Mouse (Mus musculus): Measurements from ENCODE around the gene Cdc7. TPM values are rescaled to one million over a fixed set of nuclear protein-coding genes. Genes with fewer than 3 reads are reported as not detected.

Cdc7 gene
- polyA plus RNA-seq, 1 experiment: 1.9 TPM

- no peak overlapping the region for H3K4me3 ChIP-seq (replicated peaks; ENCODE audit: extremely low read depth, low read depth, low read length)
- no peak for DNase-seq
- WGBS: 77% methylated on average over 5 of the region's 5 CpGs
- peaks cover 6% of the 10 kb centered on the region for H3K4me1 ChIP-seq (ENCODE audit: control insufficient read depth, insufficient read depth, low read length)
- TF ChIP-seq POLR2A (IDR thresholded peaks at IDR 0.05; ENCODE audit: borderline replicate concordance, extremely low read depth, low read depth, low read length) (no peak), CTCF (IDR thresholded peaks at IDR 0.05; ENCODE audit: insufficient read depth, low read length) (no peak)
These were observed 54.9 kb downstream of the Cdc7 start for GRCm38 (mm10) chr5:107019057-107019456.

- Histone ChIP-seq H3K4me1 (ENCODE audit: control insufficient read depth, insufficient read depth, low read length) (peaks cover 6% of the 10 kb centered on the region), H3K4me3 (replicated peaks; ENCODE audit: extremely low read depth, low read depth, low read length) (no peak overlapping the region)
- TF ChIP-seq CTCF (IDR thresholded peaks at IDR 0.05; ENCODE audit: insufficient read depth, low read length): no peak
- TF ChIP-seq POLR2A (IDR thresholded peaks at IDR 0.05; ENCODE audit: borderline replicate concordance, extremely low read depth, low read depth, low read length): no peak
- 69% methylated on average over 6 of the region's 6 CpGs for WGBS
- DNase-seq: no peak
These were observed 55.8 kb downstream of the Cdc7 start for GRCm38 (mm10) chr5:107019904-107020303.

GRCm38 (mm10) chr5:107020366-107020765, 56.2 kb downstream of the Cdc7 start:
- 74% methylated on average over 7 of the region's 7 CpGs for whole genome bisulfite sequencing
- no peak for DNase-seq
- Histone ChIP-seq H3K4me3 (replicated peaks; ENCODE audit: extremely low read depth, low read depth, low read length) (no peak overlapping the region), H3K4me1 (ENCODE audit: control insufficient read depth, insufficient read depth, low read length) (peaks cover 4% of the 10 kb centered on the region)
- TF ChIP-seq CTCF (IDR thresholded peaks at IDR 0.05; ENCODE audit: insufficient read depth, low read length) (no peak), POLR2A (IDR thresholded peaks at IDR 0.05; ENCODE audit: borderline replicate concordance, extremely low read depth, low read depth, low read length) (no peak)

GRCm38 (mm10) chr5:107021291-107022063, 57.4 kb downstream of the Cdc7 start:
- Histone ChIP-seq H3K4me1 (ENCODE audit: control insufficient read depth, insufficient read depth, low read length) (no peaks in the 10 kb centered on the region), H3K4me3 (replicated peaks; ENCODE audit: extremely low read depth, low read depth, low read length) (no peak overlapping the region)
- no peak for TF ChIP-seq POLR2A (IDR thresholded peaks at IDR 0.05; ENCODE audit: borderline replicate concordance, extremely low read depth, low read depth, low read length)
- TF ChIP-seq CTCF (IDR thresholded peaks at IDR 0.05; ENCODE audit: insufficient read depth, low read length): no peak
- no peak for DNase-seq
- 87% methylated on average over 14 of the region's 14 CpGs for WGBS

- 91% methylated on average over 3 of the region's 3 CpGs for WGBS
- H3K4me3 ChIP-seq (replicated peaks; ENCODE audit: extremely low read depth, low read depth, low read length): no peak overlapping the region
- DNase-seq: no peak
- TF ChIP-seq POLR2A (IDR thresholded peaks at IDR 0.05; ENCODE audit: borderline replicate concordance, extremely low read depth, low read depth, low read length) (no peak), CTCF (IDR thresholded peaks at IDR 0.05; ENCODE audit: insufficient read depth, low read length) (no peak)
- H3K4me1 ChIP-seq (ENCODE audit: control insufficient read depth, insufficient read depth, low read length): no peaks in the 10 kb centered on the region
These were observed 57.9 kb downstream of the Cdc7 start for GRCm38 (mm10) chr5:107022064-107022428.

- no peak for DNase-seq
These were observed 59.8 kb downstream of the Cdc7 start for GRCm38 (mm10) chr5:107023951-107024350.

GRCm38 (mm10) chr5:107025371-107025770, 61.2 kb downstream of the Cdc7 start:
- Histone ChIP-seq H3K4me3 (replicated peaks; ENCODE audit: extremely low read depth, low read depth, low read length) (no peak overlapping the region), H3K4me1 (ENCODE audit: control insufficient read depth, insufficient read depth, low read length) (no peaks in the 10 kb centered on the region)
- no peak for TF ChIP-seq CTCF (IDR thresholded peaks at IDR 0.05; ENCODE audit: insufficient read depth, low read length)
- TF ChIP-seq POLR2A (IDR thresholded peaks at IDR 0.05; ENCODE audit: borderline replicate concordance, extremely low read depth, low read depth, low read length): no peak
- DNase-seq: no peak
- 73% methylated on average over 5 of the region's 5 CpGs for WGBS

More at GRCm38 (mm10) chr5:107023951-107024350, 59.8 kb downstream of the Cdc7 start:
- 50% methylated on average over 5 of the region's 5 CpGs for WGBS
- H3K4me3 ChIP-seq (replicated peaks; ENCODE audit: extremely low read depth, low read depth, low read length): no peak overlapping the region
- TF ChIP-seq POLR2A (IDR thresholded peaks at IDR 0.05; ENCODE audit: borderline replicate concordance, extremely low read depth, low read depth, low read length) (no peak), CTCF (IDR thresholded peaks at IDR 0.05; ENCODE audit: insufficient read depth, low read length) (no peak)
- H3K4me1 ChIP-seq (ENCODE audit: control insufficient read depth, insufficient read depth, low read length): no peaks in the 10 kb centered on the region

GRCm38 (mm10) chr5:107025809-107026208, 61.7 kb downstream of the Cdc7 start:
- no peak overlapping the region for H3K4me3 ChIP-seq (replicated peaks; ENCODE audit: extremely low read depth, low read depth, low read length)
- DNase-seq: no peak
- TF ChIP-seq CTCF (IDR thresholded peaks at IDR 0.05; ENCODE audit: insufficient read depth, low read length) (no peak), POLR2A (IDR thresholded peaks at IDR 0.05; ENCODE audit: borderline replicate concordance, extremely low read depth, low read depth, low read length) (no peak)
- H3K4me1 ChIP-seq (ENCODE audit: control insufficient read depth, insufficient read depth, low read length): no peaks in the 10 kb centered on the region
- 64% methylated on average over 8 of the region's 8 CpGs for WGBS

- no peak for DNase-seq
- no peak overlapping the region for H3K4me3 ChIP-seq (replicated peaks; ENCODE audit: extremely low read depth, low read depth, low read length)
- no peak for TF ChIP-seq POLR2A (IDR thresholded peaks at IDR 0.05; ENCODE audit: borderline replicate concordance, extremely low read depth, low read depth, low read length)
- no peak for TF ChIP-seq CTCF (IDR thresholded peaks at IDR 0.05; ENCODE audit: insufficient read depth, low read length)
- H3K4me1 ChIP-seq (ENCODE audit: control insufficient read depth, insufficient read depth, low read length): no peaks in the 10 kb centered on the region
- WGBS: 92% methylated on average over 6 of the region's 6 CpGs
These were observed 63.5 kb downstream of the Cdc7 start for GRCm38 (mm10) chr5:107027616-107028015.

GRCm38 (mm10) chr5:107028557-107028956, 64.4 kb downstream of the Cdc7 start:
- WGBS: 32% methylated on average over 1 of the region's 1 CpGs
- TF ChIP-seq CTCF (IDR thresholded peaks at IDR 0.05; ENCODE audit: insufficient read depth, low read length): no peak
- TF ChIP-seq POLR2A (IDR thresholded peaks at IDR 0.05; ENCODE audit: borderline replicate concordance, extremely low read depth, low read depth, low read length): no peak
- Histone ChIP-seq H3K4me1 (ENCODE audit: control insufficient read depth, insufficient read depth, low read length) (no peaks in the 10 kb centered on the region), H3K4me3 (replicated peaks; ENCODE audit: extremely low read depth, low read depth, low read length) (no peak overlapping the region)
- DNase-seq: no peak
